Mouse (Mus musculus) midbrain, embryonic 14.5 days (tissue): ENCODE results near the gene Coq10b. TPM values are rescaled to one million over a fixed set of nuclear protein-coding genes. Genes with fewer than 3 reads are reported as not detected.

ENCODE experiments used
- ATAC-seq: fragments of 200-750 bp; cut with Nextera tagmentation; 2 replicates; pipeline ENCODE4 v1.8.0; 2017; ENCODE audit warnings: moderate number of reproducible peaks, moderate library complexity; ENCODE audit not compliant: low FRiP score, low TSS enrichment
- DNase-seq: peaks from one replicate; pipeline ENCODE4 v3.0.0-alpha.2; 2015
- H3K27ac ChIP-seq: fragments of 300-500 bp; sonication (generic); replicated peaks from 2 replicates; pipeline ENCODE4 v1.5.1; 2014; ENCODE audit warnings: mild to moderate bottlenecking, low read depth, low read length, moderate library complexity
- H3K27me3 ChIP-seq: fragments of 300-500 bp; sonication (generic); 2 replicates; pipeline ENCODE4 v1.6.1; 2014; ENCODE audit warnings: low read length, control low read depth, mixed read lengths; ENCODE audit not compliant: control insufficient read depth, insufficient read depth
- H3K36me3 ChIP-seq: fragments of 300-500 bp; sonication (generic); 2 replicates; pipeline ENCODE4 v1.6.1; 2014; ENCODE audit warnings: low read length, control low read depth; ENCODE audit not compliant: control insufficient read depth, insufficient read depth
- H3K4me1 ChIP-seq: fragments of 300-500 bp; sonication (generic); 2 replicates; pipeline ENCODE4 v1.6.1; 2014; ENCODE audit warnings: mild to moderate bottlenecking, antibody characterized with exemption, low read length, control low read depth; ENCODE audit not compliant: control insufficient read depth, insufficient read depth
- H3K4me2 ChIP-seq: fragments of 300-500 bp; sonication (generic); 2 replicates; pipeline ENCODE4 v1.6.1; 2014; ENCODE audit warnings: mild to moderate bottlenecking, low read length, moderate library complexity
- H3K4me3 ChIP-seq: fragments of 300-500 bp; sonication (generic); replicated peaks from 2 replicates; pipeline ENCODE4 v1.5.1; 2014; ENCODE audit warnings: low read depth, low read length
- H3K9ac ChIP-seq: fragments of 300-500 bp; sonication (generic); replicated peaks from 2 replicates; pipeline ENCODE4 v1.6.1; 2014; ENCODE audit warnings: mild to moderate bottlenecking, low read length, moderate library complexity
- H3K9me3 ChIP-seq: fragments of 300-500 bp; sonication (generic); 2 replicates; pipeline ENCODE4 v1.6.1; 2016; ENCODE audit warnings: low read length, control low read depth, mixed read lengths; ENCODE audit not compliant: control insufficient read depth
- WGBS: fragments of 180-500 bp; shearing (Covaris S2); extraction: QIAGEN DNeasy Blood & Tissue Kit; methylation state at CpG from one replicate; pipeline ENCODE4 v1.1.7; 2014; 5-methylcytosine and 5-hydroxymethylcytosine counted together
- polyA plus RNA-seq: library from polyadenylated mRNA; unstranded; fragments of >200 nt; fragmentation: Nextera tagmentation; extraction: Ambion mirVana; gene quantifications from 2 replicates; pipeline ENCODE4 v1.2.1, GENCODE M21; 2014

The Coq10b gene
- polyA plus RNA-seq, 1 experiment from 2014 or later = 38.7 TPM

- H3K4me3 ChIP-seq = no peak overlapping the region
- no peaks in the 10 kb centered on the region for H3K36me3 ChIP-seq
- ATAC-seq (no peak), DNase-seq (no peak)
- H3K9me3 ChIP-seq = no peaks in the 10 kb centered on the region
- H3K4me2 ChIP-seq = no peak overlapping the region
- WGBS = 89% methylated on average over 4 of the region's 4 CpGs
- H3K4me1 ChIP-seq = no peaks in the 10 kb centered on the region
- H3K27ac ChIP-seq = no peak overlapping the region
- no peaks in the 10 kb centered on the region for H3K27me3 ChIP-seq
- H3K9ac ChIP-seq = no peak overlapping the region
Measured at GRCm38 (mm10) chr1:55109066-55109766, 56.6 kb downstream of the Coq10b start.

Other genes starting within 250 kb of the Coq10b start
- gene Ankrd44, start 126.4 kb upstream of the Coq10b start, polyA plus RNA-seq = 37.0 and 39.1 TPM in 2 replicates
- gene Sf3b1, start 25.3 kb upstream of the Coq10b start, polyA plus RNA-seq = 339 and 395 TPM in 2 replicates
- gene Hspe1, start 35.4 kb downstream of the Coq10b start, polyA plus RNA-seq = 255 and 258 TPM in 2 replicates
- 207 and 232 TPM in 2 replicates for gene Hspd1, start 35.5 kb downstream of the Coq10b start, polyA plus RNA-seq
- gene Mob4, start 78.5 kb downstream of the Coq10b start, polyA plus RNA-seq = 183 and 196 TPM in 2 replicates
- 8.7 and 9.5 TPM in 2 replicates for gene Rftn2, start 174.0 kb downstream of the Coq10b start, polyA plus RNA-seq
- 4.1 and 4.4 TPM in 2 replicates for gene Mars2, start 184.4 kb downstream of the Coq10b start, polyA plus RNA-seq